Mouse (Mus musculus): ENCODE measurements around the gene C730034F03Rik. TPM values are rescaled to one million over a fixed set of nuclear protein-coding genes. Genes with fewer than 3 reads are reported as not detected.

C730034F03Rik gene
- polyA plus RNA-seq, 1 experiment = not detected

DNA sequence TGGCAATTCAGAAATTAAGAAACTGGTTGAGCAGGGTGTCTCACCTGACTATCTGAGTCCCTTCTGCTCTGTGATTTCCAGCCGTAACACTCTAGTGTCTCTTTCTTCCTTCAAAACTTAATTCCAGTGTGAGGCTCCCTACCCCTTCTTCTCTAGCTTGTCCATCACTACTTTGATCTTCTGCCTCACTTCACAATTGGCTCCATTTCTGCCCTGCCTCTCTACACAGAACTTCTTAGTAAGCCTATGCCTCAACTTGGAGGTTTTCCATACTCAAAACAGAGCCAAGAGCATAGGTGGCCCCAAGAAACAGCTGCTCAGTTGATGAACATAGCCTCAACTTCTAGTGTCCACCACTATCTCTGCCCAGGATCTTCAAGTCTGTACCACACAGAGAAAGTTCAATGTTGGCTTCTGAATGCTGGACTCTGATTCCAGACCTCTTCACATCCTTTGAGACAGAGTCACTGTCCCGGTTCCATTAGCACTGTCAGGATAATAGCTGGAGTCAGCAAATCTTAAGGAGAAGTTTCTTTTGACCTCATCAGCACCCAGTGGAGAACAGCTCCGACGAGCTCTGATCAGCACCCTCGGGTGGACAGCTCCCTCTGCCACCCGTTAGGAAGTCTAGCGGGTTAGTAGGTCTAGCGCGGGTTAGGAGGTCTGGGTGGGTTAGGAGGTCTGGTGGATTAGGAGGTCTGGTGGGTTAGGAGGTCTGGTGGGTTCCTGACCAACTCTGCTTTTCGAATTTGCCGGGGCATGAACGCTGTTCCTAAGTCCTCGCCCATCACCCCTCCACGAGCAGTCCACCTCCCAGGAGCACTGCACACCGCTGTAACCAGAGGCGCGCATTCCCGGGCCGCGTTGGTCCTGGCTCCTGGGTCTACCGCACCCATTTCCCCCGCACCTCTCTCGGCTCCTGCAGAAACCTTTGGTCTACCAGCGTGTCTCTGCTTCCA lies 23.8 kb downstream of the C730034F03Rik start:
- peak overlapping the region; percentile 84 for H3K27ac ChIP-seq (ENCODE audit: insufficient read depth, low read depth, low read length)
- H3K4me3 ChIP-seq (ENCODE audit: insufficient read depth, low read depth, low read length) = peak overlapping the region; percentile 91
- TF ChIP-seq CTCF (IDR thresholded peaks at IDR 0.05; ENCODE audit: insufficient read depth, low read depth, low read length) (no peak), POLR2A (IDR thresholded peaks at IDR 0.05; ENCODE audit: insufficient read depth, low read depth, low read length) (no peak)
- WGBS = 4% methylated on average over 24 of the region's 24 CpGs
- peaks cover 32% of the 10 kb centered on the region for H3K4me1 ChIP-seq (ENCODE audit: control insufficient read depth, insufficient read depth, low read length)

DNA sequence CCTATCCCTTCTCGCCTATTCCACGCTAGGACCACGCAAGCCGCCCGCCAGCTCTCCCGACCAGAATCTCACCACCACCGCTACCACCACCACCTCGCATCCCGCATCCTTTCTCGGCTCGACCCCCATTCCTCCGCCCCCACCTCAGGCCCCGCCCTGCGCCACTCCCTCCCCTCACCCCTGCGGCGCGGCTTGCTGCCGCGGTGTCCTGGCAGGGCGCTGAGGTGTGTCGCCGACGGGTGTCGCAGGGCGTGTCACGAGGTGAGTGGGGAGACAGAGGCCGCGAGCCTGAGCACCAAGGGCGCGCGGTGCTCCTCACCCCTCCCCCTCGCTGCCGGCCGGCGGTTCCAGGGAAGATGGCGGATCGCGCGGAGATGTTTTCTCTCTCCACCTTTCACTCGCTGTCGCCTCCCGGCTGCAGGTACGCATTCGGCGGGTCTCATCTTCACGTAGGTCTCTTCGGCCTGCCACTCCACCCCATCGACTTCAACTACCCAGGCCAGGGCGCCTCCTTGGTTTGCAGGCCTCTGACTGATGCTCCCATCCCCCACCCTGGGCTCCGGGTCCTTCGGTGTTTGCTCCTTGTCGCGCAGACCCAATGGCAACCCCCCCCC lies 24.6 kb downstream of the C730034F03Rik start, which contains the start of gene Mapk8ip2:
Gene Mapk8ip2 (plus strand): TSS at position 49 of the 614 bp plus-strand sequence.
- TF ChIP-seq CTCF (IDR thresholded peaks at IDR 0.05; ENCODE audit: insufficient read depth, low read depth, low read length) (no peak), POLR2A (IDR thresholded peaks at IDR 0.05; ENCODE audit: insufficient read depth, low read depth, low read length) (peak; percentile 48; the same call in 1 of the 2 replicates)
- peaks cover 36% of the 10 kb centered on the region for H3K4me1 ChIP-seq (ENCODE audit: control insufficient read depth, insufficient read depth, low read length)
- peak within 1 kb of the TSS; percentile 84 for H3K27ac ChIP-seq (ENCODE audit: insufficient read depth, low read depth, low read length)
- H3K4me3 ChIP-seq (ENCODE audit: insufficient read depth, low read depth, low read length) = peak within 1 kb of the TSS; percentile 91
- under 1% methylated on average over 53 of the region's 53 CpGs for WGBS

- WGBS = 18% methylated on average over 4 of the region's 6 CpGs
- Histone ChIP-seq H3K4me1 (ENCODE audit: control insufficient read depth, insufficient read depth, low read length) (peaks cover 41% of the 10 kb centered on the region), H3K27ac (ENCODE audit: insufficient read depth, low read depth, low read length) (no peak overlapping the region), H3K4me3 (ENCODE audit: insufficient read depth, low read depth, low read length) (peak overlapping the region; percentile 91)
- no peak for TF ChIP-seq CTCF (IDR thresholded peaks at IDR 0.05; ENCODE audit: insufficient read depth, low read depth, low read length)
- no peak for TF ChIP-seq POLR2A (IDR thresholded peaks at IDR 0.05; ENCODE audit: insufficient read depth, low read depth, low read length)
Observed at GRCm38 (mm10) chr15:89454857-89455256, 25.5 kb downstream of the C730034F03Rik start.

- Histone ChIP-seq H3K27ac (ENCODE audit: insufficient read depth, low read depth, low read length) (no peak overlapping the region), H3K4me3 (ENCODE audit: insufficient read depth, low read depth, low read length) (peak overlapping the region; percentile 91; the same call in 1 of the 2 replicates), H3K4me1 (ENCODE audit: control insufficient read depth, insufficient read depth, low read length) (peaks cover 42% of the 10 kb centered on the region)
- TF ChIP-seq POLR2A (IDR thresholded peaks at IDR 0.05; ENCODE audit: insufficient read depth, low read depth, low read length) = no peak
- TF ChIP-seq CTCF (IDR thresholded peaks at IDR 0.05; ENCODE audit: insufficient read depth, low read depth, low read length) = no peak
- WGBS = 58% methylated on average over 6 of the region's 6 CpGs
Observed at GRCm38 (mm10) chr15:89455642-89456041, 26.3 kb downstream of the C730034F03Rik start.

DNA sequence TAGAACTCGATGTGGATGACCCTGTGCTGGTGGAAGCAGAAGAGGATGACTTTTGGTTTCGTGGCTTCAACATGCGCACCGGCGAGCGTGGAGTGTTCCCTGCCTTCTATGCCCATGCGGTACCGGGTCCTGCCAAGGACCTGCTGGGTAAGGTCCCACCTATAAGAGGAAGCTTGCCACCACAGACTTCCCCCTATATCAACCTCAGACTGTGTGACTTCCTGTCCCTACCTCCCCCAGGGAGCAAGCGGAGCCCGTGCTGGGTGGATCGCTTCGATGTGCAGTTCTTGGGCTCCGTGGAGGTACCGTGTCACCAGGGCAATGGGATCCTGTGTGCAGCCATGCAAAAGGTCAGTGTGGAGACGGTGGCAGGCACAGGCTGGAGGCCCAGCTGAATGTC lies 29.6 kb downstream of the C730034F03Rik start:
- no peak overlapping the region for H3K27ac ChIP-seq (ENCODE audit: insufficient read depth, low read depth, low read length)
- H3K4me3 ChIP-seq (ENCODE audit: insufficient read depth, low read depth, low read length) = no peak overlapping the region
- peaks cover 38% of the 10 kb centered on the region for H3K4me1 ChIP-seq (ENCODE audit: control insufficient read depth, insufficient read depth, low read length)
- 87% methylated on average over 15 of the region's 15 CpGs for WGBS
- TF ChIP-seq POLR2A (IDR thresholded peaks at IDR 0.05; ENCODE audit: insufficient read depth, low read depth, low read length) = no peak
- TF ChIP-seq CTCF (IDR thresholded peaks at IDR 0.05; ENCODE audit: insufficient read depth, low read depth, low read length) = no peak

DNA sequence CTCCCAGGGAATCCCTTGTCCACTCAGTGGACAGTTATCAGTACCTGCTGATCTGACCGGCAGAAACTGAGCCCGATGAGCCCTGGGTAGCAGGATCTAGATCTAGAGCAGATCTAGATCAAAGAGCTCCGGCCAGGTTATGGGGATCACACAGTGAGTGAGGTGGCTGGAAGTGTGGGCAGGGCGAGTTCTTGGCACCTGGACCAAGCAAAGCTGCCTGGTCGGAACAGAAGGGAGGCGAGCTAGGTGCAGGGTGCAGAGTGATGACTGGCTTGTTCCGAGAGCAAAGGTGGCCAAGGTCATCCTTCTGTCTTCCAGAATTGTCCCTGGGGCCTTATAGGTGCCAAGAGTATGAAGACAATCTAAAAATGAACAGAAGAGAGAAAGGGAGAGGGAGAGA lies 30.4 kb downstream of the C730034F03Rik start:
- TF ChIP-seq POLR2A (IDR thresholded peaks at IDR 0.05; ENCODE audit: insufficient read depth, low read depth, low read length) (no peak), CTCF (IDR thresholded peaks at IDR 0.05; ENCODE audit: insufficient read depth, low read depth, low read length) (no peak)
- no peak overlapping the region for H3K4me3 ChIP-seq (ENCODE audit: insufficient read depth, low read depth, low read length)
- WGBS = 87% methylated on average over 7 of the region's 7 CpGs

DNA sequence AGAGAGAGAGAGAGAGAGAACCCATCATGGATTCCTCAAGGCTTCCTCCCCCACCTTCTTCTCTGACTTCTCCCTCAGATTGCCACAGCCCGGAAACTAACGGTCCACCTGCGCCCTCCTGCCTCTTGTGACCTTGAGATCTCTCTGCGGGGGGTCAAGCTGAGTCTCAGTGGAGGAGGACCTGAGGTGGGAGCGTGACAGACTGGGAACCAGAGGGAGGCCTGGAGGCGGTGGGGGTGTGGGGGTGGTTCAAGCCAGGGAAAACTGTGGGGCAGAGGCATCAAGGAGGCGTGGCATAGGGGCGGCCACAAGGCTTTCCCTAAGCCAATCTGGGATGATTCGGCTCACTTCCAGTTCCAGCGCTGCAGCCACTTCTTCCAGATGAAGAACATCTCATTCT lies 30.9 kb downstream of the C730034F03Rik start:
- Histone ChIP-seq H3K4me3 (ENCODE audit: insufficient read depth, low read depth, low read length) (no peak overlapping the region), H3K4me1 (ENCODE audit: control insufficient read depth, insufficient read depth, low read length) (peaks cover 33% of the 10 kb centered on the region), H3K27ac (ENCODE audit: insufficient read depth, low read depth, low read length) (no peak overlapping the region)
- 74% methylated on average over 9 of the region's 10 CpGs for WGBS
- TF ChIP-seq CTCF (IDR thresholded peaks at IDR 0.05; ENCODE audit: insufficient read depth, low read depth, low read length) (no peak), POLR2A (IDR thresholded peaks at IDR 0.05; ENCODE audit: insufficient read depth, low read depth, low read length) (no peak)

More for the DNA sequence above, 30.4 kb downstream of the C730034F03Rik start:
- H3K4me1 ChIP-seq (ENCODE audit: control insufficient read depth, insufficient read depth, low read length) = peaks cover 37% of the 10 kb centered on the region
- H3K27ac ChIP-seq (ENCODE audit: insufficient read depth, low read depth, low read length) = no peak overlapping the region

- Histone ChIP-seq H3K27ac (ENCODE audit: insufficient read depth, low read depth, low read length) (no peak overlapping the region), H3K4me3 (ENCODE audit: insufficient read depth, low read depth, low read length) (no peak overlapping the region), H3K4me1 (ENCODE audit: control insufficient read depth, insufficient read depth, low read length) (peaks cover 28% of the 10 kb centered on the region)
- TF ChIP-seq CTCF (IDR thresholded peaks at IDR 0.05; ENCODE audit: insufficient read depth, low read depth, low read length) (no peak), POLR2A (IDR thresholded peaks at IDR 0.05; ENCODE audit: insufficient read depth, low read depth, low read length) (no peak)
- WGBS = 79% methylated on average over 15 of the region's 15 CpGs
Observed at GRCm38 (mm10) chr15:89461321-89461720, 31.9 kb downstream of the C730034F03Rik start.

- 87% methylated on average over 7 of the region's 7 CpGs for WGBS
- Histone ChIP-seq H3K4me1 (ENCODE audit: control insufficient read depth, insufficient read depth, low read length) (peaks cover 21% of the 10 kb centered on the region), H3K27ac (ENCODE audit: insufficient read depth, low read depth, low read length) (no peak overlapping the region), H3K4me3 (ENCODE audit: insufficient read depth, low read depth, low read length) (no peak overlapping the region)
- TF ChIP-seq POLR2A (IDR thresholded peaks at IDR 0.05; ENCODE audit: insufficient read depth, low read depth, low read length) (no peak), CTCF (IDR thresholded peaks at IDR 0.05; ENCODE audit: insufficient read depth, low read depth, low read length) (no peak)
Observed at GRCm38 (mm10) chr15:89462176-89462575, 32.8 kb downstream of the C730034F03Rik start.

Measured in olfactory bulb, adult 2 months (tissue).